Comparison of ENCODE assay signal across 18 mouse cellular contexts in genomic region chr9:27322277-27322676, GRCm38 (mm10). TPM values are rescaled to one million over a fixed set of nuclear protein-coding genes. Genes with fewer than 3 reads are reported as not detected.
DNase-seq lines count a peak whose midpoint lies in the region; ATAC-seq and TF ChIP-seq lines count a peak whose summit lies in the region.
"Had no signal": no experiment of that assay in that cellular context is flagged by ENCODE, and none has a peak within 500 bp of the region (broad histone marks: within the 10 kb centered on the region; RNA-seq: fewer than 3 reads in every experiment).

No protein-coding gene starts in this region.

- no peak overlapping the region for H3K4me2 ChIP-seq in forebrain, embryonic 15.5 days (replicated peaks)
- no peak overlapping the region for H3K4me2 ChIP-seq in midbrain, embryonic 13.5 days (replicated peaks)
- H3K4me2 ChIP-seq in midbrain, embryonic 16.5 days (ENCODE audit: low read length): no peak overlapping the region
- H3K4me2 ChIP-seq: limb, embryonic 13.5 days; liver, embryonic 13.5 days; lung, embryonic 14.5 days had no signal

- no peaks in the 10 kb centered on the region for H3K9me3 ChIP-seq in forebrain, embryonic 15.5 days
- H3K9me3 ChIP-seq in forebrain, embryonic 10.5 days: no peaks in the 10 kb centered on the region
- no peaks in the 10 kb centered on the region for H3K9me3 ChIP-seq in midbrain, embryonic 13.5 days
- H3K9me3 ChIP-seq in midbrain, embryonic 16.5 days (replicated peaks; ENCODE audit: control insufficient read depth, low read length, poor library complexity, severe bottlenecking): no peaks in the 10 kb centered on the region
- H3K9me3 ChIP-seq: limb, embryonic 13.5 days; liver, embryonic 13.5 days had no signal

- H3K36me3 ChIP-seq in forebrain, embryonic 15.5 days: peaks cover 11% of the 10 kb centered on the region; the same call in 1 of the 2 replicates
- H3K36me3 ChIP-seq in forebrain, embryonic 10.5 days (replicated peaks): peaks cover 79% of the 10 kb centered on the region
- peaks cover 66% of the 10 kb centered on the region for H3K36me3 ChIP-seq in midbrain, embryonic 13.5 days
- H3K36me3 ChIP-seq in midbrain, embryonic 16.5 days (ENCODE audit: control insufficient read depth, insufficient read depth, low read length): peaks cover 32% of the 10 kb centered on the region
- no peaks in the 10 kb centered on the region for H3K36me3 ChIP-seq in thymus, adult 2 months (ENCODE audit: control insufficient read depth, insufficient read depth, low read length)
- H3K36me3 ChIP-seq: limb, embryonic 13.5 days; liver, embryonic 13.5 days had no signal

- peaks cover 7% of the 10 kb centered on the region for H3K4me1 ChIP-seq in forebrain, embryonic 15.5 days
- H3K4me1 ChIP-seq in forebrain, embryonic 10.5 days: no peaks in the 10 kb centered on the region
- no peaks in the 10 kb centered on the region for H3K4me1 ChIP-seq in midbrain, embryonic 13.5 days (replicated peaks)
- no peaks in the 10 kb centered on the region; the same call in 1 of the 2 replicates for H3K4me1 ChIP-seq in midbrain, embryonic 16.5 days (ENCODE audit: control insufficient read depth, insufficient read depth, low read length)
- H3K4me1 ChIP-seq in thymus, adult 2 months (replicated peaks; ENCODE audit: control insufficient read depth, insufficient read depth, low read length): no peaks in the 10 kb centered on the region
- H3K4me1 ChIP-seq: limb, embryonic 13.5 days; liver, embryonic 13.5 days had no signal

- no peak for TF ChIP-seq POLR2A in brain, embryonic 14.5 days (IDR thresholded peaks at IDR 0.05; ENCODE audit: borderline replicate concordance, extremely low read depth, insufficient read depth, insufficient read length, poor library complexity, severe bottlenecking)
- TF ChIP-seq POLR2A in thymus, adult 2 months (IDR thresholded peaks at IDR 0.05; ENCODE audit: control insufficient read depth, extremely low read depth, insufficient read depth, low read length, poor library complexity): no peak

- ATAC-seq in forebrain, embryonic 15.5 days (replicated peaks): 0 out of 2 replicates have a peak, but pooled peaks have one; percentile 24
- 0 out of 2 replicates have a peak, but pooled peaks have one; percentile 26 for ATAC-seq in midbrain, embryonic 13.5 days
- ATAC-seq in midbrain, embryonic 16.5 days: no peak
- ATAC-seq: intestine, postnatal 0 days had no signal

- DNase-seq in forebrain, embryonic 10.5 days (ENCODE audit: extremely low spot score, low spot score): no peak
- DNase-seq in brain, embryonic 14.5 days (ENCODE audit: low read depth): peak; percentile 75
- DNase-seq in cerebellum, adult 9-11 months: peak; percentile 73
- DNase-seq in right cerebral cortex, postnatal 14 days: no peak
- DNase-seq in thymus, adult 2 months: no peak
- DNase-seq: embryo, embryonic 11 days; gastrocnemius, postnatal 36 days; liver, embryonic 13.5 days; lung, embryonic 14.5 days; lung, postnatal 36 days; thymus, postnatal 25 days had no signal

- whole genome bisulfite sequencing in forebrain, embryonic 15.5 days: 47% methylated on average over 7 of the region's 7 CpGs
- 90% methylated on average over 7 of the region's 7 CpGs for WGBS in forebrain, embryonic 10.5 days
- WGBS in midbrain, embryonic 13.5 days: 83% methylated on average over 7 of the region's 7 CpGs
- 73% methylated on average over 7 of the region's 7 CpGs for WGBS in midbrain, embryonic 16.5 days
- 93% methylated on average over 7 of the region's 7 CpGs for WGBS in thymus, adult 2 months

- no peak overlapping the region for H3K27ac ChIP-seq in forebrain, embryonic 15.5 days (replicated peaks)
- H3K27ac ChIP-seq in forebrain, embryonic 10.5 days: no peak overlapping the region
- no peak overlapping the region for H3K27ac ChIP-seq in midbrain, embryonic 13.5 days
- H3K27ac ChIP-seq in midbrain, embryonic 16.5 days (ENCODE audit: low read length): no peak overlapping the region; the same call in 1 of the 2 replicates
- no peak overlapping the region for H3K27ac ChIP-seq in thymus, adult 2 months (ENCODE audit: control insufficient read depth, insufficient read depth, low read length)
- H3K27ac ChIP-seq: limb, embryonic 13.5 days; liver, embryonic 13.5 days had no signal

- H3K4me3 ChIP-seq in forebrain, embryonic 15.5 days: no peak overlapping the region
- no peak overlapping the region for H3K4me3 ChIP-seq in forebrain, embryonic 10.5 days
- no peak overlapping the region for H3K4me3 ChIP-seq in midbrain, embryonic 13.5 days (replicated peaks)
- H3K4me3 ChIP-seq in midbrain, embryonic 16.5 days (ENCODE audit: low read depth, low read length): no peak overlapping the region
- H3K4me3 ChIP-seq in thymus, adult 2 months (ENCODE audit: control insufficient read depth, insufficient read depth, low read length): no peak overlapping the region
- H3K4me3 ChIP-seq: limb, embryonic 13.5 days; liver, embryonic 13.5 days; myocyte had no signal

- H3K9ac ChIP-seq in forebrain, embryonic 15.5 days (replicated peaks): no peak overlapping the region
- no peak overlapping the region for H3K9ac ChIP-seq in midbrain, embryonic 13.5 days (replicated peaks)
- H3K9ac ChIP-seq in midbrain, embryonic 16.5 days (ENCODE audit: low read depth, low read length): no peak overlapping the region
- H3K9ac ChIP-seq: limb, embryonic 13.5 days; liver, embryonic 13.5 days; lung, embryonic 14.5 days had no signal

- no peak for TF ChIP-seq CTCF in brain, embryonic 14.5 days (IDR thresholded peaks at IDR 0.05; ENCODE audit: borderline replicate concordance, extremely low read depth, insufficient read depth, insufficient read length)
- TF ChIP-seq CTCF in thymus, adult 2 months (IDR thresholded peaks at IDR 0.05; ENCODE audit: borderline replicate concordance, control insufficient read depth, extremely low read depth, insufficient read depth, low read length, poor library complexity): no peak

- no peaks in the 10 kb centered on the region for H3K27me3 ChIP-seq in forebrain, embryonic 15.5 days
- no peaks in the 10 kb centered on the region for H3K27me3 ChIP-seq in forebrain, embryonic 10.5 days (ENCODE audit: poor library complexity, severe bottlenecking)
- H3K27me3 ChIP-seq in midbrain, embryonic 13.5 days: no peaks in the 10 kb centered on the region
- H3K27me3 ChIP-seq in midbrain, embryonic 16.5 days (ENCODE audit: control insufficient read depth, insufficient read depth, low read depth, low read length): no peaks in the 10 kb centered on the region
- no peaks in the 10 kb centered on the region for H3K27me3 ChIP-seq in thymus, adult 2 months (ENCODE audit: control insufficient read depth, insufficient read depth, low read length)
- H3K27me3 ChIP-seq: CH12.LX; limb, embryonic 13.5 days; liver, embryonic 13.5 days had no signal

RNA-seq across cellular contexts. Expression of gene Igsf9b, which starts 23.3 kb away (rescaled TPM):
- 12.6 and 12.8 TPM in 2 replicates for polyA plus RNA-seq in forebrain, embryonic 15.5 days (2015; fragmentation: Nextera tagmentation; extraction: Ambion mirVana)
- polyA plus RNA-seq in forebrain, embryonic 10.5 days (2016; fragmentation: Nextera tagmentation; extraction: Ambion mirVana): 6.3 and 6.8 TPM in 2 replicates
- polyA plus RNA-seq in midbrain, embryonic 13.5 days (2015; fragmentation: Nextera tagmentation; extraction: Ambion mirVana): 11.3 and 12.6 TPM in 2 replicates
- 21.9 and 22.8 TPM in 2 replicates for polyA plus RNA-seq in midbrain, embryonic 16.5 days (2015; fragmentation: Nextera tagmentation; extraction: Ambion mirVana)
- polyA plus RNA-seq in brain, embryonic 14.5 days (2012; rRNA removed): 5.9 and 11.6 TPM in 2 replicates
- polyA plus RNA-seq in thymus, adult 2 months (2012; rRNA removed): 0.87 and 1.0 TPM in 2 replicates

Comparison
In these comparisons a context has a peak if more than half of its experiments do, and no peak if none do; other contexts are left out.
1. DNase-seq: peak in brain, embryonic 14.5 days (single experiment) and cerebellum, adult 9-11 months (single experiment); none in forebrain, embryonic 10.5 days (single experiment), right cerebral cortex, postnatal 14 days (single experiment) and thymus, adult 2 months (single experiment).